In genomic region chr4:40192246-40192645, GRCm38 (mm10) we compare ENCODE assay signal across 27 mouse cellular contexts.
"Had no signal": no experiment of that assay in that cellular context is flagged by ENCODE, and none has a peak within 500 bp of the region (broad histone marks: within the 10 kb centered on the region; RNA-seq: fewer than 3 reads in every experiment).

No protein-coding gene starts in this region.

- DNase-seq: cerebellum, adult 18-20 months; cerebellum, adult 2 months; cerebellum, adult 8-10 months; cerebellum, adult 9-10 months; cerebellum, adult 9-11 months; cerebellum, postnatal 10 days; cerebellum, postnatal 14 days; cerebellum, postnatal 25 days; cerebellum, postnatal 36 days; forebrain, postnatal 0 days; gastrocnemius, adult 2 months; gastrocnemius, postnatal 10 days; gastrocnemius, postnatal 14 days; gastrocnemius, postnatal 25 days; gastrocnemius, postnatal 36 days; heart, adult 11 months had no signal

- H3K4me1 ChIP-seq: embryonic facial prominence, embryonic 13.5 days; embryonic facial prominence, embryonic 15.5 days; forebrain, embryonic 10.5 days; forebrain, embryonic 12.5 days; forebrain, embryonic 13.5 days; forebrain, embryonic 15.5 days had no signal

- H3K27ac ChIP-seq: embryonic facial prominence, embryonic 10.5 days; embryonic facial prominence, embryonic 12.5 days; embryonic facial prominence, embryonic 13.5 days; embryonic facial prominence, embryonic 15.5 days; forebrain, embryonic 10.5 days; forebrain, embryonic 12.5 days; forebrain, embryonic 13.5 days; forebrain, embryonic 15.5 days; gastrocnemius, adult 2 months had no signal

- H3K4me3 ChIP-seq: embryonic facial prominence, embryonic 10.5 days; embryonic facial prominence, embryonic 12.5 days; embryonic facial prominence, embryonic 13.5 days; embryonic facial prominence, embryonic 15.5 days; erythroblast, embryonic 14.5 days; forebrain, embryonic 10.5 days; forebrain, embryonic 12.5 days; forebrain, embryonic 13.5 days; forebrain, embryonic 15.5 days; gastrocnemius, adult 2 months had no signal

- H3K4me2 ChIP-seq: embryonic facial prominence, embryonic 12.5 days; embryonic facial prominence, embryonic 13.5 days; embryonic facial prominence, embryonic 15.5 days; forebrain, embryonic 12.5 days; forebrain, embryonic 13.5 days; forebrain, embryonic 15.5 days had no signal

- H3K9ac ChIP-seq: embryonic facial prominence, embryonic 12.5 days; embryonic facial prominence, embryonic 13.5 days; embryonic facial prominence, embryonic 15.5 days; forebrain, embryonic 12.5 days; forebrain, embryonic 13.5 days; forebrain, embryonic 15.5 days; forebrain, postnatal 0 days had no signal

- H3K9me3 ChIP-seq: embryonic facial prominence, embryonic 10.5 days; embryonic facial prominence, embryonic 12.5 days; embryonic facial prominence, embryonic 13.5 days; embryonic facial prominence, embryonic 15.5 days; forebrain, embryonic 10.5 days; forebrain, embryonic 12.5 days; forebrain, embryonic 13.5 days; forebrain, embryonic 15.5 days had no signal

- ATAC-seq: forebrain, embryonic 13.5 days; forebrain, embryonic 14.5 days; forebrain, embryonic 15.5 days; forebrain, embryonic 16.5 days; forebrain, postnatal 0 days had no signal

- H3K27me3 ChIP-seq: embryonic facial prominence, embryonic 12.5 days; embryonic facial prominence, embryonic 13.5 days; embryonic facial prominence, embryonic 15.5 days; forebrain, embryonic 12.5 days; forebrain, embryonic 13.5 days; forebrain, embryonic 15.5 days had no signal
